Mouse (Mus musculus) mesoderm, embryonic 11.5 days (tissue): Measurements from ENCODE around the gene Vav2.

Experiments
- DNase-seq: peaks from one replicate; pipeline ENCODE4 v3.0.0-alpha.2; 2012; ENCODE audit warnings: low read depth, low spot score

Vav2 gene

DNA sequence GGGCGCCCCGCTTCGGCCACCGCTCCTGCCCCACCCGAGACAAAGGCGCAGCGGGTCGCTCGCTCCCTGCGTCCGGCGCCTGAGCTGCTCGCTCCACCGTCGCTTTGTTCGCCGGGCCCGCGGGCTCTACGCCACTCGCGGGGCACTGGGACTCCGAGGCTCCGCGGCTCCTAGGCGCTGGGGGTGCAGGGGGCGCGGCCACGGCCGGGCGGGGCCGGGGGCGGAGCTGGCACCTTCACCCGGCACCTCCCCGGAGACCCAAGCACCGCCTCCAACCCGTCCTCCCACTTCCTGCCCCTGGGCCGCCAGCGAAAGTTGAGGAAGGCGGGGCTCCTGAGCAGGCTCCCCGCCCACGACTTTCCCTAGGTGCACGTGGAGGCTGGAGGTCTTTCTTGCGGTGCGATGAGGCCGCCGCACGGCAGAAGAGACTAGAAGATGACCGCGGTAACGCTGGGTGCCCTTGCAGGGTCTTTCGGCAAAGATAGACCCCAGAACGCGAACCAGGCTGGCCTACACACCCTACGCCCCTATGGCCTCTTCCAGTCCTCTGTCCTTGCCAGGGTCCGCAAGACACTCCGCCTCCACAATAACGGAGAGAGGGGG, at the start of gene Vav2:
Gene Vav2 (minus strand): TSS at position 179 of the 603 bp plus-strand sequence.
- DNase-seq, result peak; percentile 95

DNA sequence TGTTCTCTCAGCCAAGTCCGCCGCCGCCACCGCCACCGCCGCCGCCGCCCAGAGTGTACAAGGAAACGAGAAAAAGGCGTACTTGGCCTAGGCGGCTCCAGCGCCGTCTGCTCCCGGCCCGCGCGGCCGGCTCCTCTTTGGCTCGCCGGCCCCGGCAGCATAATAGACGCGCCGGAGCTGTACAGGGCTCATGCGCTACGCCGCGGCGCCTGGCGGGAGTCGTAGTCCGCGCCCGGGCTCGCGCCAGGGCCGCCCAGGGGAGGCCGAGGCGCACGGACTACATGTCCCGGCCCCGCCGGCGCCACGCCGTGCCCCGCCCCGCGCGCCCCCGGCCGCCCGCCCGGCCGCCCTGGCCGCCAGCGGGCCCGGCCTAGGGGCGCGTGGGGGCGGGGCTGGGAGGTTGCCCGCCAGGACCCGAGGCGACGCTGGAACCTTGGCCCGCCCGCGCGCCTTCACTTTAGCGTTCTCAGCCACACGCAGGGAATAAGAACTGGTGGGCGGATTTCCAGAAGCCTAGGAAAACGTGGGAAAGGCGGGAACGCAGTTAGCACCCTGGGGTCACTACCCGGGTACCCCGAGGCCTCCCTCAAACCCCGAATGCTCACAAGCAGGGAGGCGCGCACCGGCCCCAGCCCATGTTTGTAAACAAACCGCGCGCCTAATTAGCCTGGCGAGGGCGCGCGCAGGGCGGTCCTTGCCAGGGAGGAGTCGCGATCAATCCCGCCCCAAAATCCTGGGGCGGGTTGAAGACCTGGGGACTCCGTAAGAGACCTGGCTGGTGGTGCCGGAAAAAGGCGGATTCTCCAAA, 48.9 kb upstream of the Vav2 start:
- DNase-seq, result peak; percentile 95

- DNase-seq, result peak; percentile 46
Measured at GRCm38 (mm10) chr2:27474621-27475484, 48.0 kb upstream of the Vav2 start.

GRCm38 (mm10) chr2:27473911-27474310, 47.1 kb upstream of the Vav2 start:
- no peak for DNase-seq

DNA sequence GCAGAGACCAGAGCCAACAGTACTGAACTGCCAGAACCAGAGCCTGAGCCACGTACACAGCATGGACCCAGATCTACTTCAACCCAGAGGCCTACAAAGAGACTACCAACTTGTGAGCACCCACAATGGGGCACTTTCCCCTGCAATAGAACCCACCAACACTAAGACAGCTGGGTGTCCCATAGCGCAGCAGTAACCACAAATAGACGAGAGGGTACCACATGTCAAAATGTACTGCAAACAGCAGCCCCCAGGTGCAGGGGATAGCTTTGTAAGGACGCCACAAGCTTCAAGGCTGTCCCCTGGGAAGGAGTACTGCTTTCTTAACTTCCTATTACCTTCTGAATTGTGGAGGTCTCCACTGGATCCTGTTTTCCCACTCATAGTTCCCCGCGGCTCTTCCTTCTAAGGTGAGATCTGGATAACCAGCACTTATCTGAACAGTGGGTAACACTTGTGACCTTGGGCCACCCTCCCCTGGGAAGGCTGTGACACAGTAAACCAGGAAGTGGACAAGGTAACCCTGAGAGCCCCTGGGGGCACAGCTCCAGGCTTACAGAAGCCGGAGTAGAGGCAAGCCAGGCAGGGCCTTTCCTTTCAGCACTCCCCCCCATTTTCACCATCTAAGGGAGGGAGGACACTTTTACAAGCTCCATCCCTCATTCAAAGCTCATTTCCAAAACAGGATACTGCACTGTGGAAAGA, 46.4 kb upstream of the Vav2 start:
- DNase-seq, result no peak

- DNase-seq, result no peak
Measured at GRCm38 (mm10) chr2:27471170-27471584, 44.3 kb upstream of the Vav2 start.

- no peak for DNase-seq
Measured at GRCm38 (mm10) chr2:27470535-27470934, 43.7 kb upstream of the Vav2 start.

DNA sequence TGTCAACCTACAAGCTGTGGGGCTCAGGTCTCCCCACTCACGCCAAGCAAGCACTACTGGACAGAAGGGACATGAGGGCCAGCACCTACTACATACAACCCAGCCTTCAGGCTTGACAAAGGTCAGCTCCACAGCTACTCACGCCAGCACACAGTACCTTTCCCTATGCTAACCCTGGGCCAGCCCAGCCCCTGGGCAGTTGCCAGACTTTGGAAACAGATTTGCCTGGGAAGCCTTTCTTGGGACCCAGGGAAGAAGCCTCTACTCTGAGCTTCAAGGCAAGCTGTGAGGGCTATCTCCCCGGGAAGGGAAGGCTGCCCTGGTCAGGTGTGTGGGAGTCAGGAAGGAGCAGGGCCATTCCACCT, 43.1 kb upstream of the Vav2 start:
- no peak for DNase-seq

DNA sequence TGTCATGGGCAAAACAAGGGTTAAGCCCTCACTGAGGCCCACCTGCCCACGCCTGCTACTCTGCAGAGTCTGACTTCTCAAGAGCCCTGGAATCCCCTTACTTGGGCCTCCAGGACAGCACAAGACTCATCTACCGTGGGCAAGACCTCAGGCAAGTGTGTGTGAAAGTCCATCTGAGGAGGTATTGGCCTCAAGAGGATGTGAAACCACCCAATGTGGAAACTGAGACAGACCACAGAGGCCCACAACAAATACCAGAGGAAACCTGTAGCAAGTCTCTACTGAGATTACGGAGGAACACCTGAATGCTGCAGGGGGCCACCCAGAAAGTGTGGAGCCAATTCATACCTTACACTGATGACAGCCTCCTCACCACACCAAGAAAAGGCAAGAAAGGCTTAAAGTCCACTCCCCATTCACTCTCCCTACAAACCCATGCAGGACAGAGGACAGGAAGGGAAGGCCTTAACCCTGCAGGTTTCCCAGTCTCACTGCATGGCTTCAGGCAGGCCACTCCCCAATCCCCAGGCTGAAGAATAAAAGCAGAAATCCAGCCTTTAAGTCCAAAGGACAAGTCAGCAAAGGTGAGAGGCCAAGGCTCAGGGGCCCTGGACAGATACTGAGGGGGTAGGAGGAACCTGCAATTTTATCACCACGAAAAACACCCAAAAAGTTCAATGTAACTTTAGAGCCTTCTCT, 42.6 kb upstream of the Vav2 start:
- no peak for DNase-seq

GRCm38 (mm10) chr2:27462901-27463300, 36.1 kb upstream of the Vav2 start:
- DNase-seq, result no peak

DNA sequence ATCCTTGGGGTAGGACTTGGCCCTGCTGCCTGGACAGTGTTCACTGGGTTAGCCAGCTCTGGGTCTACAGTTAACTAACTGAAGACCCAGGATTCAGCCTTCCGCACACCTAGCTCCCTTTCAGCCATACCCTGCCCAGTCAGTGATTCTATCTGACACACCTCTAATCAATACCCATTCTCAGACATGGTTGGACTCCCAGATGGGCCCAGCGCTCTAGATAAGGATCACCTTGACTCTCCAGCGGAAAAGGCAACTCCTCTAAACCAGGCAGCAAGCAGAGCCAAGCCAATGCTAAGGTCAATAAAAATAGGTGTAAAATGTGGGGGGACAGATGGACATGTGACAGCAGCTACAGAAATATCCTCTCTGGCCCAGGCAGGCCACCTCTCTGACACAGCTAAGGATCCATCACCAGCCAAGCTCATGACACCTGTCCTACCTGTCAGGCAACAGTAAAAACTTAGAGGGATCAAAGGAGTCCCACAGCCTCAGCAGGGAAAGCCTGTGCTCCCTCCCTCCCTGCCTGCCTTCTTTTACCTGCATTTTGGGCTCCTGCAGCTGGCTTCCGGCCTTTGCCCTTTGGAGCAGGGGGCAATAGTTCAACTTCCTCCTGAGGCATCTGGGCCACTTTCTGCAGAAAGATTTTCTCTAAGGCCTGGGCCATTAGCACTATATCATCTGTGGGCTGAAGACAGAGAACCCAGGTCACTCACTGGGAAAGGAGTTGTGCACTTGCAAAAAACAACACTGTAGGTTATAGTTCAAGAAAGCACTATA, 35.2 kb upstream of the Vav2 start:
- no peak for DNase-seq

DNA sequence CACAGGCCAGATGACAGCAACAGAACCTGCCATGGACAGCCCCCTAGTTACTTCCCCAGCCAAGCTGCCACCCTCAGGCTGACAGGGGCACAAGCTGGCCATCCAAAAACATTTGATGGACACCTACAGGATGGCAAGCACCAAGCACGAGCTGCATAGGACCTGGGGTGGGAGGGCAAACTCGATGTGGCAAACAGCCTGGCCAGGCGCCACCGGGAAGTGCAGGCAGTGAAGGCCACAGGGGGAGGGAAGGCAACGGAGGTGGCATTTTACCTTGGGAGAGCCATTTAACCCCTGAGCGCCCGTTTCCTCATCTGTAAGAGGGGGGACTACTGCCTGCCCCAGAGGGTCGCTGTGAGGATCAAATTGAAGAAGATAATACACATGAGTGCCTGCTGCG, 33.8 kb upstream of the Vav2 start:
- DNase-seq, result no peak

- DNase-seq, result no peak
Measured at GRCm38 (mm10) chr2:27460163-27460562, 33.3 kb upstream of the Vav2 start.

GRCm38 (mm10) chr2:27459735-27460134, 32.9 kb upstream of the Vav2 start:
- no peak for DNase-seq

- no peak for DNase-seq
Measured at GRCm38 (mm10) chr2:27450226-27450625, 23.4 kb upstream of the Vav2 start.

DNA sequence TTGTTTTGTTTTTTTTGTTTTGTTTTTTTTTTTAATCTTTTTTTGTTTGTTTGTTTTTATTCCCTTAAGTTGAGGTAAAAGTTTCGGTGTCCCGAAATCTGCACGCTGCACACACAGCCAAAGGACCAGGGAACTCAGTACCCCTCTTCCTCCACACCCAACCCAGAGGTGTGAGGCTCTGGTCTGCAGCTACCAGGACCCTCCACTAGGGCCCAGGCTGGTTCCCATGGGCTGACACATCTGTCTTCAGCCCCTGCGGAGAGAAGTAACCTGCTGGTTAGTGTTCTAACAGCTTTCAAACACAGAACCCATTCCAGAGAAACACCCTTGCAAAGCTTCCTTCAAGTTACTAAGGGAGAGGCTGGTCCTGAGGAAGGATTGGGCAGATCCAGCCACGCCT, 20.9 kb upstream of the Vav2 start:
- DNase-seq, result no peak

DNA sequence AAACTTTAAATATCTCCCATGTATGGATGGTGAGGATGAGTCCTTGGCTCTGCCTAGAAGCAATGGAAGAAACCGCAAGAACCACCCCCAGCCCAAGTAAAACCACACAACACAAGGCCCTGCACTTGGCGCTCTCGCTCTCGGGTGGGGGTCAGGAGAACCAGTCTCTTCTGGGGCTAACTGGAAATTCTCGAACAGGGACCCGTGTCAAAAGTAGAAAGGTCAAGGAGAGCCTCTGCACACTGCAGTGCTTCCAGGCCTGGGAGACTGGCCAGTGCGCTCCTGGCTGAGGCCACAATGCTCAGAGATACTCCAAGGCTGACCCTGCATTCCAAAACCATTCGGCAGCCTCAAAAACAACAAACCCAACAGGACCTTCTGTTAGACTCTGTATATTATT, 20.0 kb upstream of the Vav2 start:
- DNase-seq, result no peak

DNA sequence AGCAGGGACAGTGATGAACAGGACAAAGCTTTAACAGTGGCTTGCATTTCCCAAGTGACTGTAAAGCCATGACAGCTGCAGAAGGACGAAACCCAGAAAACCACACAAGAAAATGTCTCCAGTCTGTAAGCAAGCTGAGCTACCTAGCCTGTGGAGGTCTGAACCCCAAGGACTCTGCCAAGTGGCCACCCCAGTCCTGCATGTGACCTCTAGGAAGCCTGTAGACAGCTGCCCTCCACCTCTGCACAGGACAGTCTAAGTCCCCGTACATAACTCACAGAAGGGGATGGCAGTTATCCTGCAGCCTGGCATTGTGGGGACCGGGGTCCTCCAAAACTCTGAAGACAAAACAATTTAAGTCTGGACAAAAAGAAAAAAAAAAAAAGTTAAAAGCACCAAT, 19.1 kb upstream of the Vav2 start:
- DNase-seq, result no peak

- DNase-seq, result no peak
Measured at GRCm38 (mm10) chr2:27443450-27443708, 16.5 kb upstream of the Vav2 start.

DNA sequence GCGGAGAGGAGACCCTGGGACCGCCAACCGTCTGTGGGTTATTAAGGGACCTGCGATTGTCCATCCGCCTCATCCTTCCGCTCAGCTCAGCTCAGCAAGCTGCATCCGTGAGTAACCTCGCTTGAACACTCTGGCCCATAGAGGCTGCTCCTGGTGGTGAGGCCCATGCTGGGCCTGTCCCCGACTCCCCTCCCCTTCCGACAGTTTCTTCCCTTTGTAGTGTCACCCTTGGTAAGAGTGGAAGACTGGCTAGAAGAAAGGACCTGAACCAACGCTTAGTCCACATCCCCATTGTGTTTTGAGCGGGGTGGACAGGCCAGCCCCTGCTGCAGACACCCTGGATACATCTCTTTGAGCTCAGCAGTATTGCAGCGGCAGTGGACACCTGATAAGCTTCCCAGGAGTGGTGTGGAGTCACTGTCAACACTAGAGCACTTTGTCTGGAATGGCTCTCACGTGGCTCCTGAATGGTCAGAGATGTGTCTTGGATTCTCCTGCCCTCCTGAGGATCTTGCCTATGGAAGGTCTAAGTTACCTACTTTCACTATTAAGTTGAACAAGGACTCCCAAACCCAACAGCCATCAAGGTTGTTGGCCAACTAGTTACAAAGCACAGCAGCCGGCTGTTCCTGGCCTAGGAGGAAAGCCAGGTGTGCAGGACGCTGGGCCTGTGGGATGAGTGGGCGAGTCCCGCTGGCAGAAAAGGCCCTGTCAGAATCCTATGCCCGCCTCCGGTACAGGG, 16.0 kb upstream of the Vav2 start:
- no peak for DNase-seq
